Mouse (Mus musculus): Measurements from ENCODE around the gene Gpr45.

The Gpr45 gene

DNA sequence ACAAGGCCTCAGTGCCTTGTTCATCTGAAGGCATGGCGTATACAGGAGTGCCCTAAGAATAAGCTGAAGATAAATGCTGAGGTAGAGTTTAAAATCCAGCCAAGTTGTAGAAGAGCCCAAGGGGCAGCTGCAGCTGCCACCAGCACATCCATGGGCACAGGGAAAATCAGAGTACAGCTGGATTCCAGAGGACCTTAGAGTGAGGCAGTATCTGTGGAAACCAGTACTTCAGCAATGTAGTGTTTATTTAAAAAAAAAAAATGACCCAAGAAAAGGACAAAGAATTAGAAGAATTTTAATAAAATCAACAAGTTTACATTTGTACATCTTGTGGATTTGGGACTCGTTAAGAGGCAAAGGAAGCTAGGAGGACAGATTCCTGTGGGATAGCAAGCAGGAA lies 94.3 kb downstream of the Gpr45 start:
- DNase-seq (ENCODE audit: low spot score in 2 of 2), result no peak

DNA sequence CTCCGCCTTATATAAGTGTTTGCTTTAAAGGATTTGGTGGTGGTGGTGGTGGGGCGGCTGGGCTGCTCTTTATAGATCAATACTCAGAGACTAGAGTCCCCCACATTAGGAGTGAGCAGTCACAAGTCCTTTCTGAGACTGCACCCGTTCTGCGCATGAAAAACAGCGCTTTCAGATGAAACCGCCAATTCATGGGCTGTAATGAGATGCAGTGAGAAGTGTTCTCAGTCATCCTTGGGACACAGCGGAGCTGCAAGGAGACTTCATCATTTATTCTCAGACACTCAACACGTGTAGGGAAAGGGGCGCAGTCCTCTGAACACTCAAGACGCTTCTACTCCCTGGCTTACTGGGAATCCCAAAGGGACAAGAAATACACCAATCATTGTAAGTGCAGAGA lies 95.1 kb downstream of the Gpr45 start:
- no peak for DNase-seq (ENCODE audit: low spot score in 2 of 2)

DNA sequence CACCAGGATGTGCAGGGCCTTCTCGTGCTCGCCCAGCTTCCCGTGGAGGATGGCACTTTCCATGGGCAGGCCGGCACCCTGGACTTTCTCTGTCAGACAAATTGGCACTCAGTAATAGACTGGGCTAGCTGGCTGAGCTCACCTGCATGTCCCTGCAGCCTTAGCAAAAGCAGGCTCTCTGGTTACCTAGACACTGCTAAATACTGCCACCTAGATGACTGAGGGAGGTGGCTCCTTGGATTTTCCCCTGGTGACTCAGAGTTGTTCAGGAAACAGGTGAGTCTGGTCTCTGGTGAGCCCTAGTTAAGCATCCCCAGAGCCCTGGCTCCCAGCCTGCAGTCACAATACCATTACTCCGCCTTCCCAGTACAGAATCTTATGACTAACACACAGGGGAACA lies 99.2 kb downstream of the Gpr45 start:
- no peak for DNase-seq (ENCODE audit: low spot score in 2 of 2)

DNA sequence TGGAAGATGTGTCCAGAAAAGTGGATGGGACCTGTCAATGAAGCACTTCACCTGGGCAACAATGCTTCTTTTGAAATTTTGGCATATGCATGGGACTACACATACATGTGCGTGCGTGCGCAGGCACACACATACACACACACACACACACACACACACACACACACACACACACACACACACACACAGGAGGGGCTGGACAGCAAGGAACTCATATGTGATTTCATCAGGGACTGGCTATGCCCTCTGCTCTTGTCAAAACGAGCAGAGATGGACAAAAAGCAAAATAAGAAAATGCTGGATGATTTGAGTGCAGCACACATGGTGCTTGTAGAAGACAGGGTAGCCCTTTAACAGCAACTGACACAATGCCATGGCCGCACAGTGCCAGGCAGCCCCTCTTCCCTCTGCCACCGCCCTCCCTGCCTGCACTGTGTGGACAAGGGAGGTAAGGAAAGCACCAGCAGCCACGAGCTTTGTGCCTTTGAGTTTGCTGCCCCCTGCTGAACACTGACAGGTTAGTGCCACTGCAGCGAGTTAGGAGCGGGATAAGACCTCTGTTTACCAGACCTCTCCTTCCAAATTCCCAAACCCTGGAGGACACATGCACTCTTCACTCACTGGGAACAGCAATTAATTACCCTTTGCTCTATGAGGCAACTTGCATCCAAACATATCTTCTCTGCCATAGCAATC lies 113.1 kb downstream of the Gpr45 start:
- peak in 1 of 2 experiments; percentile 13 for DNase-seq (ENCODE audit: low spot score in 2 of 2)

DNA sequence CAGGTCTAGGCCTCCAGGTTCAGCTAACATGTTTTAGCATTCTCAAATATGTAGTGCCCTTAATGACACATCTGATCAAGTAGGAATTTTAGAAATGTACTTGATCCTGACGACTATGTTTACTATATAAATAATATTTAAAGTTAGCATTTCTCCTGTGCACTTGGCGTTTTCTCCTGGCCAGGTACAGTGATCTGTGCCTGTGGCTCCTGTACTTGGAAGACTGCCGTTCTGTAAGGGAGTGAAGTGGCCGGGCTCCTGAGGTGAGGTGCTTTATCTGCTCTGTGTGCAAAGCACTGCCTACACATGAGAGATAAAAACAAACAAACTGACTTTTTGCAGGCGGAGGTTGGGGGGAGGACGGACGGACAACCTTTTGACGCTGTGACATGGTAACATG lies 113.9 kb downstream of the Gpr45 start:
- DNase-seq (ENCODE audit: low spot score in 2 of 2), result no peak

DNA sequence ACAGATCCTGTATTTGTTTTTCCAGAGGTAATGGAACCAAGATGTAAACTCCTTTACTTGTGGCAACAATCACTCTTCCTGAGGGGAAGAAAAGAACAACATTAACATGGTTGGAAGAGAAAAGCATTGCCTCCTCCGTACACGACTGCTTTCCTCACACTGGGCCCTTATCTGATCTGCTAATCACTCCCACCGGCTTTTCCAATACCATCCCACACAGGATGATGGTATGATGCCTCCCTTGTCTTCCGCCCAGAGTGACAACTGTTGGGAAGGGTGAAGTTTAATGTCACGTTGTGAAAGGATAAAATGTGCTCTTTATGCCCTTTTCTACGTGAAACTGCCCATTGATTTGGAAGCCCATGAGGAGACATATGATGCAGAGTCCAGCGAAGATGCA lies 114.9 kb downstream of the Gpr45 start:
- no peak for DNase-seq (ENCODE audit: low spot score in 2 of 2)

DNA sequence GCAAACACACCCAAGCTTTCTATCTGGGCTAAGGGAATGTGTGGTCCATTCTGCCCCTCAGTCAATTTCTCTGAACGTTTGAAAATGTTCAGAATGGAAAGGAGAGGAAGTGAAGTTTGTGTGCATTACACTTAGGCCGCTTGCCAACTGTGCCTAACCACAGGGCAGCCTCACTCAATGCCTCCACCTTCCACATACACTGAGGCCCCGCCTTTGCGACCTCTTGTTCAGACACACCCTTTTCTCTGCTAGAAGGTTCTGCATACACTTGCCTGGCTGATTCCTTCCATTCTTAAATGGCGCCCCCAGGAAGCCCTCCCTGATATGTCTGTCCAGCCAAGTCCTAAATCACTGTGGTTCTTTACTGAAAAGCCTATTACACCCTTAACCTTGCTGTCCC lies 118.1 kb downstream of the Gpr45 start:
- DNase-seq (ENCODE audit: low spot score in 2 of 2), result no peak

DNA sequence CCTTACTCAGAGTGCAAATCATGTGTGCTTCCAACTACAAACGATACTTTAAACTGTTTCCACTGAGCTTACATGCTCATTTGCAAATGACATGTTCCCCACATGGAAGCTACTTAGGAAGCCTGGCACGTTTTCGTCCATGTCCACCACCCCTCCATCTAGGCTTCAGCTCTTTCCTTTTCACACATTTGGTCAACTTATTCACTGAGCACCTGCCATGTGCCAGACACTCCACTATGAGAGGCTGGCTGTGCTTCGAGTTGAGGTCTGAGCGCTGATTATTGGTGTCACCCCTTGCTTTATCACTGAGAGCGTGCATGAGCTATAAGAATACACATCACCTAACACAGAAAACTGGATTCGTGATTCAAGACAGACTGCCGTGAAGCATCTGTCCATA lies 119.4 kb downstream of the Gpr45 start:
- DNase-seq (ENCODE audit: low spot score in 2 of 2), result no peak

DNA sequence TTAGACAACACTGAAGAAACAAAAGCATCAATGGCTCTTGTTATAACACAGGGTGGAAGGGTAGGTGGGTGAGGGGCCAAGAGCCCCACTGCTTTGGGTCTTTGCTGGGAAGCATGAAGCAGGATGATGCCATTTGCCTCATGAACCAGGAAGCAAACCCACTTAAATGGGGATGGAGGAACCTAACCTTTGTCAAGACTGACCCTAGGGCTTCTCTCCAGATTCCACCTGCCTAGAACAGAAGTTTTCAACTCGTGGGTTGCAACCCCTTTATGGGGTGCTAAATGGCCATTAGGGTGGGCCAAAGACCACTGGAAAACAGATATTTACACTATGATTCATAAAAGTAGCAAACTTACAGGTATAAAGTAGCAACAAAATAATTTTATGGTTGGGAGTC lies 119.9 kb downstream of the Gpr45 start:
- no peak for DNase-seq (ENCODE audit: low spot score in 2 of 2)

DNA sequence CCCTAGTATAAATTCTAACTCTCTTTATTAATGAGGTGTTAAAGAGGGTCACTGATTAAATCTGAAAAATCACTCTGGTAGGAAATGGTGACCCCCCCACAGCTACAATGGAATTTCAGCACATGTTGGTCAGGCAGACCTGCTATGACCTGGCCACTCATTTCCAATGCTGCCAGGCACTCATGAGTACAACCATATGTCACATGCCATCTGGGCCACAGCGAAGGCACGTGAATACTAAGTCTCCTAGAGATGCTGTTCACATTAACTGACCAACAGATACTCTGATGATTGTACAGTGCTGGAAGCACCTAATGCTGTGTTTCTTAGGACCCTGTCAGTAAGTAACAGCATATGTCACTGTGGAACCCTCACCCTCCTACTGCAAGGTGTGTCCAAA lies 122.1 kb downstream of the Gpr45 start:
- DNase-seq (ENCODE audit: low spot score in 2 of 2), result no peak

DNA sequence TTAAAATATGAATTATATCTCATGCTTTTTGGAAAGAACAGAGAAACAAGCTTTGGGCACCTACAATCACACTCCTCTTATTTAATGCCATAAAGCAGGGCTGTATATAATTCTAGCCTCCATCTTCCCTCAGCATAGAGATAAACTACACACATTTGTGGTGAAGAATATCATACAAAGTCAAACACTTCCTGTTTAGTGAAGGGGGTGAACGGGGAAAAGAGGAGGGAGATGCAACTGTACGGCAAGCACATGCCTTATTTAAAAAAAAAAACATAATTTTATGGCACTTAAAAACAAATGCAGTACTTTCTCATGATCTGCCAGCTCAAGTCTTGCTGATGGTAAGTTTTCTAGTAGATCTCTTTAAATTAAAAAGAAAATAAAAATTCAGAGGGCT lies 125.5 kb downstream of the Gpr45 start:
- DNase-seq (ENCODE audit: low spot score in 2 of 2), result no peak

DNA sequence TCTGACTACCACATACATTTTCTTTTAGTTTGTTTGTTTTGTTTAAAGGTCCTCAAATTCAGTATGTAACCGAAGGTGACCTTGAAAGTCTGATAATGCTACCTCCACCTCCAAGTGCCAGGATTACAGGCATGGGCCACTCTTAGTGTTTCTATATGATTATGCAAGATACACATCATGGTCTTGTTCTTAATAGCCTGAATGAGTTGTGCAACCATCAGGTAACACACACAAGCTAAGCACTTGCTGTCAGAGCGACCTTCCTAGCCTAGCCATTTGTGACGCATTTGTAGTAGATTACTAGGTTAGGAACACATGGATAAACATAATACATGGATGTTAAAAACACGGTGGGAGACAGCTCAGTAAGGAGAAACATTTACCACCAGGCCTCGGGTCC lies 130.3 kb downstream of the Gpr45 start:
- no peak for DNase-seq (ENCODE audit: low spot score in 2 of 2)
